Mouse (Mus musculus): ENCODE measurements at regions not wholly inside any gene's neighbourhood (a gene's known extent, or its start where the extent isn't known, plus 50 kb on each side); places are given as distances from the start of the nearest gene placed in this dataset.

- no peak for TF ChIP-seq CTCF (IDR thresholded peaks at IDR 0.05; ENCODE audit: borderline replicate concordance, control insufficient read depth, extremely low read depth, insufficient read depth, low read length, poor library complexity)
- TF ChIP-seq POLR2A (IDR thresholded peaks at IDR 0.05; ENCODE audit: control insufficient read depth, extremely low read depth, insufficient read depth, low read length, poor library complexity), result no peak
Measured at GRCm38 (mm10) chr19:56220724-56221407, 66.1 kb upstream of the Habp2 start.
